Mouse (Mus musculus) bone marrow, adult 2 months (tissue): ENCODE data around the gene Tal1. TPM values are rescaled to one million over a fixed set of nuclear protein-coding genes. Genes with fewer than 3 reads are reported as not detected.

Experiments used
- H3K27ac ChIP-seq: fragments of 200-500 bp; 2 replicates; pipeline ENCODE4 v1.5.1; 2012; ENCODE audit warnings: low read depth, mild to moderate bottlenecking, control low read depth, inconsistent platforms, low read length; ENCODE audit not compliant: control insufficient read depth, poor library complexity, insufficient read depth
- H3K4me1 ChIP-seq: fragments of 200-500 bp; 2 replicates; pipeline ENCODE4 v1.6.1; 2011; ENCODE audit warnings: low read length; ENCODE audit not compliant: control insufficient read depth, insufficient read depth
- H3K4me3 ChIP-seq: fragments of 200-500 bp; replicated peaks from 2 replicates; pipeline ENCODE3; 2011; ENCODE audit warnings: mild to moderate bottlenecking, low read depth, low read length, control low read depth; ENCODE audit not compliant: control insufficient read depth
- CTCF ChIP-seq: fragments of 200-500 bp; IDR thresholded peaks from 2 replicates; pipeline ENCODE4 v1.5.1; 2011; ENCODE audit warnings: low read length, control low read depth; ENCODE audit not compliant: control insufficient read depth, insufficient read depth
- POLR2A ChIP-seq: fragments of 200-500 bp; IDR thresholded peaks from 2 replicates; pipeline ENCODE4 v1.6.1; 2011; ENCODE audit warnings: low read depth, mild to moderate bottlenecking, control low read depth, low read length, borderline replicate concordance; ENCODE audit not compliant: control insufficient read depth
- WGBS: fragments of 180-500 bp; shearing (Covaris S2); methylation state at CpG from one replicate; pipeline ENCODE4 v1.1.7; 2018; 5-methylcytosine and 5-hydroxymethylcytosine counted together
- polyA plus RNA-seq: library from polyadenylated mRNA; stranded (reverse); fragments of >200 nt; gene quantifications from 2 replicates; pipeline ENCODE4 v1.2.4, GENCODE M21; 2011; ENCODE audit warnings: low replicate concordance; ENCODE audit not compliant: missing spikeins, insufficient read depth, insufficient read length

Gene Tal1
- polyA plus RNA-seq, 1 experiment, result 68.4 TPM

DNA sequence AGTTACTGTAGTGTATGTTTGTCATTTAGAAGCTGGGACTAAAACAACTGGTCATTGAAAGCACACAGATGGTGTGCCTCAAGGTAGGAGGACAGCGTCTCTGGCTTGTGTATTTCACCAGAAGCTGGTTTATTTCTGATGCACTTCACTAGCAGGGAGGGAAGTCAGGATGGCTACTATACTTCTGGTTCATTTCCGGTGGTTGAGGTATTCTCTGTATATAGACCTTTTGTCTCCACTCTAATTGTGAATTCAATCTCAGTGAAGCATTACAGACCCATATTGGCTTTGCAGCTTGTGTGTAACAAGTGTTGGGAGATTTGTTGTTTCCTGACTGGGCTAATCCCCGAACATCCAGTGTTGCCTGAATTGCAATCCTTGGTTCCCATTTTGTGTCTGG, 4.5 kb downstream of the Tal1 start:
- H3K4me3 ChIP-seq, result peak overlapping the region; percentile 56
- TF ChIP-seq POLR2A (no peak), CTCF (no peak)
- no peaks in the 10 kb centered on the region for H3K4me1 ChIP-seq
- H3K27ac ChIP-seq, result no peak overlapping the region; the same call in 1 of the 2 replicates
- WGBS, result 19% methylated on average over 3 of the region's 3 CpGs

DNA sequence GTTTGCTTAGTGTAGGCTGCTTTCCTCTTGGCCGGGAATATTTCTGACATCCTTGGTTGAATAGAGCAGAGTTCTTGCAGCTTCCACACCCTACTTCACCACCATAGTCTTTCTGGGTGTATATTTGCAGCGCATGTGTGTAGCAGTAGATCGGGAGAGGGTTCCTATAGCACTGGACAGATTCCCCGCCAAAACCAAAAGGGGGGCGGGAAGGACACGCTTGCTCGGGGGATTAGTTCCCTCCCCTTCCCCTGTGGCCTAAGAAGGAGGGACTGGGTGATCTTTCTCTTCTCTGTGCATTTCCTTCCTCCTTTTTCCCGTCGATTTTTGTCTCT, 6.3 kb downstream of the Tal1 start:
- WGBS, result under 1% methylated on average over 9 of the region's 9 CpGs
- Histone ChIP-seq H3K4me1 (no peaks in the 10 kb centered on the region), H3K27ac (peak overlapping the region; percentile 3; the same call in 1 of the 2 replicates), H3K4me3 (peak overlapping the region; percentile 57)
- TF ChIP-seq CTCF, result no peak
- TF ChIP-seq POLR2A, result no peak

DNA sequence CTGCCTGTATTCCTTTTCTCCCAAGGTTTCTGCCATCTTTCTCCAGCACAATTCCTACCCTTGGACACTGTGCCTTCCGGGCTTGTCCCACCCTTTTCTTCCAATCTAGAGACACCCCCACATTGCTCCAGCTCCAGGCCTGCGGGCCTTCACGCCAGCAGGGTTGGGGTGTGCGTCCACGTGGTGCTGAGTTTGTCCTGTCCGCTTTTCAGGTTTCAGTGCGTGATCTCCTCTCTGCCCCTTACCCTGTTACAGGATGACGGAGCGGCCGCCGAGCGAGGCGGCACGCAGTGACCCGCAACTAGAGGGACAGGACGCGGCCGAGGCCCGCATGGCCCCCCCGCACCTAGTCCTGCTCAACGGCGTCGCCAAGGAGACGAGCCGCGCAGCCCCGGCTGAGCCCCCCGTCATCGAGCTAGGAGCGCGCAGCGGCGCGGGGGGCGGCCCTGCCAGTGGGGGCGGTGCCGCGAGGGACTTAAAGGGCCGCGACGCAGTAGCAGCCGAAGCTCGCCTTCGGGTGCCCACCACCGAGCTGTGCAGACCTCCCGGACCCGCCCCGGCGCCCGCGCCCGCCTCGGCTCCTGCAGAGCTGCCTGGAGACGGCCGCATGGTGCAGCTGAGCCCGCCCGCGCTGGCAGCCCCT, 6.8 kb downstream of the Tal1 start:
- no peaks in the 10 kb centered on the region for H3K4me1 ChIP-seq
- TF ChIP-seq CTCF, result no peak
- TF ChIP-seq POLR2A, result peak; percentile 23; the same call in 1 of the 2 replicates
- H3K27ac ChIP-seq, result peak overlapping the region; percentile 3
- 2% methylated on average over 56 of the region's 58 CpGs for WGBS
- peak overlapping the region; percentile 57 for H3K4me3 ChIP-seq

DNA sequence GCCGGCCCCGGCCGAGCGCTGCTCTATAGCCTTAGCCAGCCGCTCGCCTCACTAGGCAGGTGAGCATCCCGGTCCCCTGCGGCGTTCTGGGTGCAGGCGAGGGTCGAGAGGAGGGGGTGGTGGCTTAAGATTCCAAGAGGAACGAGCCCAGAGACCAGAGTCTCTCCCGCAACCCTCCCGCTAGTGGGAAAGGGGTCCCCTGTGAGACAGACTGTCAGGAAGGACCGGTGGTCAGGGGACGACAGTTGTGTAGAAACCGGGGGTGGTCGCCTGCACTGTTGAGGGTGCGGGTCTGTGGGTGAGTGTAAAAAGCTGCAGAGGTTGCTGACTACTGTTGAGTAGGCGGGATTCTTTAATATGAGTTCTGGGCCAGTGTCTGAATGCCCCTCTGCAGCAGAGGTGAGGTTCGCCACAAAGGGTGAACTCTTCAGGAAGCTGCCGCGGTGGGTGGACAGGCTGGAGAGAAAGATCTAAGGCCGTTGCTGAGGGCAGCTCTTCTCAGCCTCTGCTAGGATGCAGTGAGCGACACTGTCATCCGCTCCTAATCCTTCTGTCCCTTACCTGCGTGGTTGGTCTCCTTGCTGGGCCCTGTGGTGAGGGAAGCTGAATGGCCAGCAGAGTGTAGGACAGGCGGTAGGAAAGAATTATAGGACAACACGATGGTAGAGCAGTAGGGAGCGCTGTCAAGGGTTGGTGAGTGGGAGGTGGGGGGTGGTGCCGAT, 7.5 kb downstream of the Tal1 start:
- H3K4me1 ChIP-seq, result no peaks in the 10 kb centered on the region
- peak overlapping the region; percentile 39 for H3K4me3 ChIP-seq
- peak overlapping the region; percentile 19; the same call in 1 of the 2 replicates for H3K27ac ChIP-seq
- 5% methylated on average over 31 of the region's 31 CpGs for WGBS
- TF ChIP-seq POLR2A (no peak), CTCF (no peak)

DNA sequence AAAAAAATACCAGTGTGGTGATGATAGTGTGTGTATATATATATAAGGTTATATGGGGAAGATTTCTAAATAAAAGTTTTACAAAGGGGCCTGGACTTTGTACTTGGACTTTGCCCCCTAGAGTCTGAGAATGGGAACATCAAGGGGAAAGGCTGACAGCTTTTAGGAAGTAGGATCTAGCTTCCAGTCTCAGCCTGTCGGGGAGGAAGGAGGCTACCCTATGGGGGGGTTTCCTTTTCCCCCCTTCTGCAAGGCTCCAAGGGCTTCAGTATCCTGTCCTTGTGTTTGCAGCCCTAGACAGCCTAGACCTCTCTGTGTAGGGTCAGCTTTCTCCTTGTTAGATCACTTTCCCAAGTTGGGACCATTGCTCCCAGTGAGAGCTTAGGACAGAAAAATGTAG, 15.4 kb downstream of the Tal1 start:
- TF ChIP-seq POLR2A (no peak), CTCF (no peak)
- H3K4me1 ChIP-seq, result no peaks in the 10 kb centered on the region; the same call in 1 of the 2 replicates
- 0% methylated on average over 1 of the region's 1 CpGs for WGBS
- H3K4me3 ChIP-seq, result no peak overlapping the region
- H3K27ac ChIP-seq, result no peak overlapping the region

DNA sequence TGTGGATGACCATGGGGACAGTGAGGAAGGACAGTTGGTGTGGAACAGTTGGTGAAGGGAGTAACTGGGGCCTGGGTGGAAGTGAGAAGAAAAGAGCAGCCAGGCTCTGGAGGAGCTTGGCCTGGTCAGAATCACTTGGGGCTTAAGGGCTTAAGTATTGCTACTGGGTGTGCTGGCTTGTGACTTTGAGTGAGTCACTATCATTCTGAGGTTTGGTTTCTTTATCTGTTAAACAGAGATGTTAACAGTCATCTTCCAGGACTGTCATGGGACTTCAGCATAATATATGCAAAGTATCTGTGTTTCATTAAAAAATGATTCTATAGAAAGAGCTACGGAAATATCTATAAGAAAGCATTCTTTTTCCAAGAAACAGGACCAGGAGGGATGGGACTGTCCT, 18.6 kb downstream of the Tal1 start:
- 77% methylated on average over 1 of the region's 1 CpGs for WGBS
- H3K4me1 ChIP-seq, result no peaks in the 10 kb centered on the region; the same call in 1 of the 2 replicates
- TF ChIP-seq POLR2A, result no peak
- TF ChIP-seq CTCF, result no peak
- H3K4me3 ChIP-seq, result no peak overlapping the region
- H3K27ac ChIP-seq, result no peak overlapping the region

DNA sequence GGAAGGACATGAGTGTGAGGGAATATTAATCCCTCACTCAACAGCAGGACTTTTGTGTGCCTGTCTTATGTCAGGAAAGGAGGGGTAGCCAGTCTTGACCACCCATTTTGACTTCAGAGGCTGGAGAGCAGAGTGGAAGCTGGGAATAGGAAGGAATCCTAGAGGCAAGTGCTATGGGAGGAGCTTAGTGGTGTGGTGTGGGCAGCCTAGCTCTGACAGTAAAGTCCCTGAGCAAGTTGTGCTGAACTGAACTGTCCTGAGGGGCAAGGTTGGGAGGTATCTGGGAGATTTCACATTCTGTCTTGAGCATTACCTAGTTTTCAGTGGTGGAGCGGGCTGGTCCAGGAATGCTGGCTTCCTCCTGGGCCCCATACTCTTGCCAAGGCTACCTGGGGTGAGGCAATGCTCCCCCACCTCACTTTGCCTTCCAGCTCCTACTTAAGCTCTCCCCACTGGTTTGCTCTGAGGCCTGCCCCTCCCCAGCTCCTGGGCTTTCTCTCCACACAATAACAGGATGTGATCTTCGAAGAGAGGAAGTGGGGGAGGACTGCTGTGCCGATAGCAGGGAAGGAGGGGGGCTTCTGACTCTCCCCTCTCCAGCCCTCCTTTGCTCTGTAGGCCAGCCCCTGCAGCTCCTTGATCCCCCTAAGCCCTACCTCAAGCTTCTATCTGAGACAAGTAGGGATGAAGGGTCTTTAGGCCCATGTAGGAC, 19.1 kb downstream of the Tal1 start:
- 16% methylated on average over 3 of the region's 3 CpGs for WGBS
- Histone ChIP-seq H3K27ac (no peak overlapping the region), H3K4me3 (no peak overlapping the region), H3K4me1 (no peaks in the 10 kb centered on the region; the same call in 1 of the 2 replicates)
- TF ChIP-seq CTCF (no peak), POLR2A (no peak)

DNA sequence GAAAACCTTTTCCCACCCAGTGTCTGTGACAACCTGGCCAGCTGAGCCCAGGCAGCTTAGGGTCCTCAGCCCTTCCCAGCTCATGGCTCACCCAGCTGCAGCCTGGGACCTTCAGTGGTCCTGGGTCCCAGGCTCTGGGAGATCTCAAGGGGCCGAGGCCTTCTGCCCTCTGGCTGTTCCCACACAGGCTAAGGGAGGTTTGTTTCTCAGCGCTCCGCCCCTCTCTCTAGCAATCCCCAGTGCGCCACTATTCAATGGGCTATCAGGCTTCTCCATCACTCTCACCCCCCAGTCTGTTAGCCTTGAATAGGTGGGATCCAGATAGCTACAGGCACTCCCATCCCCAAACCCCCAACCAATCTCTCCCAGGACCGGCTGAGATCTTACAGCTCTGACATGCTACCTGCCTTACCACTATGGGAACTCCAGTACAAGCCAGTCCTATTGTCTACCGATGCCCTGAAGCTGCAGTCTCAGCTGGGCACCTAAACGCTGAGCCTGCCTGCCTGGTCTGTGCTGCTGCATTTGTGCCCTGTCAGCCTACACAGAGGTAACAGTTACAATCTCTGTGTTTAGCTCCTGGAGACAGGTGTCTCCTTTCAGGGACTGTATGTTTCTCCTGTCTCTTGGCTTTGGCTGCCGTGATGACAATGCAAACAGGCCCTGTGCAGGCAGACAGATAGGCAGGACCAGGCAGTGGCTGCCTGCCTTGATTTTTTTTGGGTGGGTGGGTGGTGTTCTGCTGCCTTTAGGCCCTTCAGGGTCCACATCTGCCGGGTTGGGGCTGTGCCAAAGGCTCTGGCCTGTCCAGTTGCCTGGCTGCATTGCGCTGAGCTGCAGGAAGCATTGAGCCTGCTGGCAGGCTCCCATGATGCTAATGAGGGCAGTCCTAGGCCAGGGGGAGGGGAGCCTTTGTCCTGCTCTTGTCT, 22.9 kb downstream of the Tal1 start:
- H3K4me3 ChIP-seq, result no peak overlapping the region
- no peak overlapping the region for H3K27ac ChIP-seq
- H3K4me1 ChIP-seq, result no peaks in the 10 kb centered on the region; the same call in 1 of the 2 replicates
- WGBS, result 69% methylated on average over 10 of the region's 10 CpGs
- TF ChIP-seq CTCF (no peak), POLR2A (no peak)
